Mouse (Mus musculus): ENCODE results near the gene Gcm1.

Gene Gcm1

DNA sequence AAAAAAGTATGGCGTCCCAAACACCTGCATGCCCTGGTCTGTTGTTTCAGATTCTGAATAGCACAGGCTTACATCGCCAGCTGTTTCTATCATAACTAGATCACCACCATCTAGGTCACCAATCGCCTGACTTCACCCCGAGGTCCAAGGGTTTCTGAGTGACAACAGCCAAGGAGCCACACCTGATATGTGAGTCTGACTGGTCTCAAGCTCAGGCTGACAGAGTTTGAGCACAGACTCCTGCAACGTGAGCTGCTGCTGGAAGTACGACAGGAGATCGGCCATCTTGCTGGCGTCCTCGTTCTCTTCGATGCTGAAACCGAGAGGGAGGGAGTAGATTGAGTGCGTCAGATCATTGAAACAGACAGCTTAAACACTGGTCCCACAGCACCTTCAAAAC, 44.0 kb downstream of the Gcm1 start:
- no peak for DNase-seq (ENCODE audit: extremely low read depth, insufficient read length, low spot score)

DNA sequence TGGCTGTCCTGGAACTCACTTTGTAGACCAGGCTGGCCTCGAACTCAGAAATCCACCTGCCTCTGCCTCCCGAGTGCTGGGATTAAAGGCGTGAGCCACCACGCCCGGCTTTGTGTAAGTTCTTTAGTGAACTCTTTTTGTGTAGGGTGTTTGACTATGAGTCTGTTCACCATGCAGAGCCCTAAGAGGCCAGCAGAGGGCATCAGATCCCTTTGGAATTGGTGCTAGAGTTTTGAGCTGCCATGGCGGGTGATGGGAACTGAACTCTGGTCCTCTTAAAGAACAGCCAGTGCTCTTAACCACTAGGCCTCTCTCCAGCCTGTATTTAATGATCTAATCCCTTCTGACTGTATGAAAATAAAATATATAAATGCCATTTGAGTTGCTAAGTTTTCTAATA, 44.7 kb downstream of the Gcm1 start:
- peak; percentile 11 for DNase-seq (ENCODE audit: extremely low read depth, insufficient read length, low spot score)

DNA sequence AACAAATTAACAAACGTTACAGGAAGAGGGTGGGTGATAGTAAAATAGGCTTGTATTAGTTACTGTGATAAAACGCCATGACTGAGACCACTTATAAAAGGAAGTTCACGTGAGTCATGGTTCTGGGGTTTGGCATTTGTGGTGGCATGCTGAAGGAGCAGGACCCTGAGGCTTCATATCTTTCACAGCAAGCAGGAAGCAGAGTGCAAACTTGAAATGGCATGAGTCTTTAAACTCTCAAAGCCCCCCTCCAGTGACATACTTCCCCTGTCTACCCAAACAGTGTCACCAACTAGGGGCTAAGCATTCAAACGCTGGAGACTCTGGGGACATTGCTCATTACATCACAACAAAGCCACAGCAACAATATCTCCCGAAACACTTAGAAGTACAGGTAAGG, 49.2 kb downstream of the Gcm1 start:
- DNase-seq (ENCODE audit: extremely low read depth, insufficient read length, low spot score): no peak

DNA sequence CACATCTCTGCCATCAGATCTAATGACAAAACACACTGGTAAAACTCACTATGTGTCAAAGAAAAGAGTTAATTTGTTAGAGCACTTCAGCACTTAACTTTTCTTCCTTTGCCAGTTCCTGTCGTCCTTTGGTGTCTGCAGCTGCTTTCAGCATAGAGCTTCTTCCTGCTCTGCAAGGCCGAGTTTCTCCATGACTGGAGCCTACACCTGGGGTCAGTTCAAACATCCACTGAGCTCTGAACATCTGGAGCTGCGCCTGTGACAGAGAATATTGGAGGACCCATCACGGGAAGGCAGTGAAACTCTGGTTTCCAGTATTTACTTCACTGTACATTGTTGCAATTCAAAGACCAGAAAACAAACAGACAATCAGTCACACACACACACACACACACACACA, 49.7 kb downstream of the Gcm1 start:
- no peak for DNase-seq (ENCODE audit: extremely low read depth, insufficient read length, low spot score)

DNA sequence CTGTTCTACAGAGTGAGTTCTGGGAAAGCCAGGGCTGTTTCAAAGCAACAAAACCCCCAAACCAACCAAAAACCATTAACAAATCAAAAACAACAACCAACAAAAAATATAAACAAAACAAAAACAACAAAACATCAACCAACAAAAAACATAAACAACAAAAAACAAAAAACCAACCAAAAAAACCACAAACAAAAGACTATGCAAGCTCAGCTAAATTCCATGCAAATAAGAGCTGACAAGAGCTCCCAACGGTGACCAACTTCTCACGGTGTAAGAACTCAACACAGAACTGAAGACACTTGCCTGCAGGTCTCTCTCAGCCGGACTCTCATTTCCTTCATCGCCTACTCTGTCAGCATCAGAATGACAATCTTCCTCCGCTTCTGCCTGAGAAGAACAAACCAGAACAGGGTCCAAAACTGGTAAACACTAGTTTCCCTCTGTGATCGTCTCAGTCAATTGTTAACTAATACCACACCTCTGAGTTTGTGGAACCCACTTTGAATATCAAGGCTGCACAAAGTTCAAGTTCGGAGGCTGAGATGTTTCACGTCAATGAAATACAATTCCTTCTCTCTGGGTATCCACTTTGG, 52.3 kb downstream of the Gcm1 start:
- no peak for DNase-seq (ENCODE audit: extremely low read depth, insufficient read length, low spot score)

DNA sequence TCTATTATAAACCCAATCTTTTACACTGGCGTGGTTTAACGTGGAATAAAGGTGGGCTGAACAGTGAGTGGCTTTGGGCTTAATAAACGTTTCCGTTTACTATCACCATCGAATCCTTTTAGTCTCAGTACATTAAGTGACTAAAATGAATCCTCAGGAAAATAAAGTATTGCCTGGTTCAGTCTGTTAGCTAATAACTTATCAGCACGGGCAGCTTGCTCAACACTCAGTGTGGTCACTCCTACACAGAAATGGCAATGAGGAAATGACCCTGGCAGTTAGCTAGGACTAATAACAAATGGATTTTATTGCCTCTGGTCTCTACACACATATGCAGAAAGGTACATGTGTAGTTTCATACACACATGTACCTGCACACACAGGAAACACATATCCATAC, 53.2 kb downstream of the Gcm1 start:
- DNase-seq (ENCODE audit: extremely low read depth, insufficient read length, low spot score): no peak

DNA sequence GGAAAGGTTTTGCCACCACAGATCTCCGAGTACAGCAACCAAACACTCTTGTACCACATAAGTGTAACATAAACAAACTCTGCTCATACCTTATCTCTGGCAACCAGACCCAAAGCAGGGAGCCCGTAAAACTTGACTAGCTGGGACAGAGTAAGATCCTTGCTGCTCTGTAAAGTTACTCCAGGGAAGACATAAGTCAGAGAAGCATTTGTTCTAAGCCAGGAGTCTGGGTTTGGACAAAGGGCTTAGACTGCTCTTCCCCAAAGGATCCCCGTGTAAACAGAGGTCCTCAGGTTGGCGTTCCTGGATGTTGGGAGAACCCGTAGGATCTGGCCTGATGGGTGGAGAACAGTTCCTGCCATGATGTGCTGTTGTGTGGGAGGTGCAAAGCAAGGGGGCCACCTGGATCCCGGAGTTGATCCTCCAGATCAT, 53.8 kb downstream of the Gcm1 start:
- DNase-seq (ENCODE audit: extremely low read depth, insufficient read length, low spot score): no peak

DNA sequence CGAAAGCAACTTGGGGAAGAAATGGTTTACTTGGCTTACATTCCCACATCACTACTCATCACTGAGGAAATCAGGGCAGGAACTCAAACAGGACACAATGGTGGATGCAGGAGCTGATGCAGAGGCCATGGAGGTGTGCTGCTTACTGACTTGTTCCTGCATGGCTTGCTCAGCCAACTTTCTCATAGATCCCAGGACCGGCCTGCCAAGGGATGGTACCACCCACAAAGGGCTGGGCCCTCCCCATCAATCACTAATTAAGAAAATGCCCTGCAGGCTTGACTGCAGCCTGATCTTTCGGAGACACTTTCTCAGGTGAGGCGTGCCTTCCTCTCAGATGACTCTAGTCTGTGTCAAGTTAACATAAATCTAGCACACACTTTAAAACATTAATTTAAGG, 55.1 kb downstream of the Gcm1 start:
- DNase-seq (ENCODE audit: extremely low read depth, insufficient read length, low spot score): no peak

DNA sequence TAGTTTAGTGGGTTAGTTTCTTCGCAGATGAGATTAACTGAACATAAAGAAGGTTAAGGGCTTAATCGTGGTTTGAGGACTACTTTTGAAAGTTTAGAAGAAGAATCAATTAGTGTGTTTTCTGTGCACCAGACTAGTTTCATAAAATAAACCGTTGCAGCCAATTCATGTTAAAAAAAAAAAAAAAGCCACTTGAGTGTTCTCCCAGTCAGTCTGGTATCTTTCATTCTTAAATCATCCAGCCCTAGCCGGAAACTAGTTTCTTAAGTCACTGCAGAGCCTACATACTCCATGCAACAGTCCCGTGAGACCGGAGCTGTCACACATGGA, 55.8 kb downstream of the Gcm1 start:
- no peak for DNase-seq (ENCODE audit: extremely low read depth, insufficient read length, low spot score)

DNA sequence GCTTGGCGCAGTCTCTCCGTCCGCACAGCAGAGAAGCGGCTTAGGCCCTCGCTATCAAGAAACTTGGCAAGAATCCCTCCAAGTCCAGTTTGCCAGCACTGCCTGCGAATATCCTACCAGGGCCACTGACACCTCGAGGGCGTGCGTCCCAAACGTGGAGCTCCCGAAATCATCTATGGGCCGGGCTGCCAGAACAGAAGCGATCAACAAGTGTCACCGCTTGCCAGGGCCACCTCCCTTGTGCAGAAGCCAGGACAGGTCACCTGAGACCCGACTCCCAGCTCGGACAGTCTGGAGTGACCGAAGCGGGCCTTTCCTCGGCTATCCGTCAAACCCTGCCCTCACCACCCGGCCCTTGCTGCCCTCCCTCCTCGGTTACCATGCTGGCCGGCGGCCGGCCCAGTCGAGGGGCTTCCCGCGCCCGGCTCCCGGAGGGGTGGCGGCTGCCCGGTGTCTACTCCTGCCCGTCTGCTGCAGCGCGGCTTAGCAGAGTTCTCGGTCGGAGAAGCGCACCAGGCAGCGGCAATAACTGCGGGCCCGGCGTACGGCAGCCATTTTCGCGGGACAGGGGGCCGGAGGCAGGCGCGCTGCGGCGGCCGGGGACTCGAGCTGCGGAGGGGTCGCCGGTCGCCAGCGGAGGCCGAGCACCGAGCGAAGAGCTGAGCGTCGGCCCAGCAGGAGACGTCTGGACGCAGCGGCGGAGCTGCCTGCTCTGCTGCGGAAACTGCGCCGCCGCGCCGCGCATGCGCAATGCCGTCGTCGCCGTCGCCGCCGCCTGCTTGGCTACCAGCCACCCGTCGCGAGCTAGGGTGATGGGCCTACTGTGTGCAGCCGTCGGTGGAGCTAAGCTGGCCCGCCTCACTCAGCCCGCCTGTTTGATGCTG, 56.4 kb downstream of the Gcm1 start:
- peak; percentile 89 for DNase-seq (ENCODE audit: extremely low read depth, insufficient read length, low spot score)

DNA sequence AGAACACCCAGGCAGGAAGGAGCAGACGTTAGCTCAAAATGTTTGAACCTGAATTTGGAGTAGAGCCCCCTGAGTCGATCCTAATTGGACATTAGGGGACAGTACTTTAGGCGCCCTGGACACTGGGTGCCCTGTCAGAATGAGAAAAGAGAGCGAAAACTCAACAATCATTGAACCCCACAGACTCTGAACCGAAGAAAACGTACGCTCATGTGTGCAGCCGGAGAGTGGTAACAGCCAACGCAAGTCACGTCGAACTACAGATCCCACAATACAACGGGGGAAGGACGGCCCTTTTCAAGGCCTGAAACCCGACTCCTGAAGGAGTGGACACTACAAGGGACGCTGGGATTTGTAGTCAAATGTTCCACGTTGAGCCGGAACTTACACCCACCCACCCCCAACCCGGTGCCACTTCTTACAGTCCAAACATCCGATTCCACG, 57.1 kb downstream of the Gcm1 start, which contains the start of the genes Fbxo9 and Ick:
Gene Fbxo9, minus strand, starts transcription at position 270 of the 444 bp plus-strand sequence.
Gene Ick, plus strand, starts transcription at position 397 of the 444 bp plus-strand sequence.
- DNase-seq (ENCODE audit: extremely low read depth, insufficient read length, low spot score): peak; percentile 80

DNA sequence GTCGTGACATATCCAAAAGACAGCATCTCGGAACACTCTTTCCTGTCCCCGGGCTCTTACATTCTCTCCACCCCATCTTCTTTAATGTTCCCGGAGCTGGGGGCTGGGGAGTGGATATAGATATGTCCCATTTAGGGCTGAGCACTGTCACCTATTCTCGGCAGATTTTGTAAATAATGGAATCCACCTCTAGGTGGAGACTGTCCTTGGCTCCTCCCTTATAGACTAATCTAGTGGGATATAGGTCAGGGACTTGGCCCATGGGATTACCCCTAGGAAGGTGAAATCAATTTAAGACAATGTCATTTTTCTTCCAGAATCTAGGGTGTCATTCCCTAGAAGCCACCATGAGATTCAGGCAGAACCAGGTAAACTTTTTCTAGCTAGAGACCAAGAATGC, 57.9 kb downstream of the Gcm1 start:
- DNase-seq (ENCODE audit: extremely low read depth, insufficient read length, low spot score): no peak

DNA sequence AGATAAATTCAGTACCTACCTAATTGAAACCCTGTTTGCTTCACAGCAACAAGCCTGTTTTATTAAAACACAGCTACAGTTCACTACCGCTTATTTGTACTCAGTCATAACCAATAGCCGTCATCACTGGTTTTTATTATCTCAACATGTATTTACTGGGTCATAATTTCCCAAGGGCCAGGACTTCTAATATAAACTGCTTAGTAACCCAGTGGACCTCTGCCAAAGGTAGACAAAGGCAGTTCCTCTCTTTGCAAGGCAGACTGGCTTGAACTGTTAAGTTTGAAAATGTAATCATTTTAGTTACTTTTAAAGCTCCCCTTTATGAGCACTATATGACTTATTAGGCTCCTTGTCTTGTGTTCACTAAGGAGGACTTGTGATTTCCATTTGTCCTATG, 59.7 kb downstream of the Gcm1 start:
- no peak for DNase-seq (ENCODE audit: extremely low read depth, insufficient read length, low spot score)

DNA sequence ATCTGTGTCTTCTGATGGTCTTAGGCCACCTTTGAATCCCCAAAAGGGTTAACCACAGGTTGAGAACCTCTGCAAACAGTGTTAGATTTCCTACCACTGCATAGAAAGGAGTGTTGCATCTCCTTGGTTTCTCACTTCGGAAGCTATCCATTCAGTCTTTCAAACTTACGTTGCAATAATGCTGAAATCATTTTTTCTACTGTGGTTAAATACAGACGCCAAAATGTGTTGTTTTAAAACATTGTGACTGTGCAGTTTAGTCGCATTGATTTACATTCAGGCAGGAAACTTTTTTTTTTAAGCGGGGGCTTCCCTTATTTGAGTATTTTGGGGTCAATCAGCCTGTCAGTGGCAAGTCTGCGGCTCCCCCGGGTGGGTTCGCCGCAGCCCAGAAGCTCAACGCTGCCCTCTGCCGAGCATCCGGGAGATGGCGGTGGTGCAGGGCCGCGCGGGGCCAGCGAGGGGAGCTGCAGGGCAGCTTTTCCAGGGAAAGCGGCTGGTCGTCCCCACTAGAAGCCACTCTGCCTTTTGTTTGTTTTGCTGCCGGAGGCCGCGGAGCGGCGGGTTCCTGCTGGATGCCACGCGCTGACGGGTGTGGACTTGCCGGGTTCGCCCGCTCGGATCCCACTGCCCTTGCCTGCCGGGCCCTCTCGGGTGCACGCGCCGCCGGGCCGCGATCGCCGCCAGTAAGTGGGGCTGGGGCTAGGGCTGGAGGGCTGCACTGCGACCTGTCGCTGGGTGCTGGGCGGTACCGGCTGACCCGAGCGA, 61.2 kb downstream of the Gcm1 start:
- DNase-seq (ENCODE audit: extremely low read depth, insufficient read length, low spot score): peak; percentile 92

DNA sequence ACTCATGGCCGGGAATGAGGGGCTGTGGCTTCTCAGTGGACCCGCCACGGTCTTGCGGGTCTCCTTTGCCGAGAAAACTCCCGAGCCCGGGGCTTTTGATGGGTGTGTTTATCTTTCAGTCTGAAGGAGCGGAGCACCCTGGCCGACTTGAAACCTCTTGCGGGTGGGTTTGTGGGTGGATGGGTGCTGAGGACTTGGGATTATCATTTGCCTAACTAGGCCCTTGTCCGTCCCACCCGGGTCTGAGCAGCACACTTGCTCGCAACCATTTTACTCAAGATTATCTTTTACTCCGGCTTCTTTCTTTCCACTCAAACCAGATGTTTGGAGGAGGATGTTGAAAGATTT, 61.8 kb downstream of the Gcm1 start:
- DNase-seq (ENCODE audit: extremely low read depth, insufficient read length, low spot score): no peak
